Mouse (Mus musculus): ENCODE measurements at regions not wholly inside any gene's neighbourhood (a gene's known extent, or its start where the extent isn't known, plus 50 kb on each side); places are given as distances from the start of the nearest gene placed in this dataset.

GRCm38 (mm10) chr5:28873600-28874265, 322.1 kb upstream of the Rnf32 start:
- no peak for TF ChIP-seq MAX (IDR thresholded peaks at IDR 0.05; ENCODE audit: low read length)
- no peak for TF ChIP-seq ZMIZ1 (IDR thresholded peaks at IDR 0.05; ENCODE audit: low read depth, low read length)
- no peak for TF ChIP-seq POLR2A (IDR thresholded peaks at IDR 0.05; ENCODE audit: control insufficient read depth in 1 of 2, insufficient read depth in 1 of 2, low read depth in 1 of 2, low read length in 2 of 2, poor library complexity in 1 of 2)
- TF ChIP-seq MYB (IDR thresholded peaks at IDR 0.05; ENCODE audit: low read depth, low read length), result no peak
- TF ChIP-seq CTCF (IDR thresholded peaks at IDR 0.05 in 2 of 3, conservative IDR thresholded peaks at IDR 0.05 in 1 of 3; ENCODE audit: control insufficient read depth in 1 of 3, insufficient read depth in 1 of 3, low read depth in 2 of 3, low read length in 3 of 3, poor library complexity in 1 of 3, severe bottlenecking in 1 of 3), result no peak
- no peak for TF ChIP-seq RAD21 (IDR thresholded peaks at IDR 0.05; ENCODE audit: low read depth, low read length)
- TF ChIP-seq TAL1 (IDR thresholded peaks at IDR 0.05; ENCODE audit: low read length), result no peak

Data from MEL (cell line).